7 mouse cellular contexts compared by ENCODE assay signal in the genomic region with DNA sequence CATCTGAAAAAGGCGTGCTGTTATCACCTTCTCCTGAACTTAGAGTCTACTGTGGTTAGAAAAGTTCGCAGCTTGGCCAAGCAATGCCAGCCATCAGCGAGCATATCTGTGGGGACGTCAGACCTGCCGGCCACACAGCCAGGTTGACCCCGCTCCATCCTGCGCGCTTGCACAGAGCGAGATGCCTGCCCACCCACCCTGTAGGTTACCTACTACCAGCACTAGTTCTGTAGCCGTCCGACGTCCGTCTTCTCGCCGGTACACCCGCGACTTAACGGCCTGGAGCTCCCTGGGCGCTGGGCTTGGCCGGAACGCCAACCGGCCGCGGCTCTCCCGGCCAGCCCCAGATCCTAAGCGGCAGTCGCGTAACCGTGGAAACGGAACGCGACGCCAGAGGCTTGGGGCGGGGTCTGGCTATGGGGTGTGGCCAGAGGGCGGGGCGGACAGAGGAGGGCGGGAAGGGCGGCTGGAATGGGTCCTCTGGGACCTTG. TPM values are rescaled to one million over a fixed set of nuclear protein-coding genes. Genes with fewer than 3 reads are reported as not detected.
DNase-seq lines count a peak whose midpoint lies in the region; ATAC-seq lines count a peak whose summit lies in the region.

A gene (minus strand): TSS at position 356 of the 491 bp plus-strand sequence.

- peak within 1 kb of the TSS; percentile 84 for H3K4me2 ChIP-seq in limb, embryonic 11.5 days (ENCODE audit: low read depth, severe bottlenecking)
- H3K4me2 ChIP-seq in midbrain, embryonic 12.5 days (replicated peaks), result peak within 1 kb of the TSS; percentile 90

- no peaks in the 10 kb centered on the region for H3K9me3 ChIP-seq in limb, embryonic 11.5 days (ENCODE audit: control insufficient read depth, low read length)
- no peaks in the 10 kb centered on the region for H3K9me3 ChIP-seq in midbrain, embryonic 12.5 days

- no peaks in the 10 kb centered on the region for H3K36me3 ChIP-seq in limb, embryonic 11.5 days (ENCODE audit: control insufficient read depth, insufficient read depth, low read length)
- H3K36me3 ChIP-seq in midbrain, embryonic 12.5 days, result no peaks in the 10 kb centered on the region

- peaks cover 2% of the 10 kb centered on the region; the same call in 1 of the 2 replicates for H3K4me1 ChIP-seq in limb, embryonic 11.5 days (ENCODE audit: control insufficient read depth, insufficient read depth, low read length)
- 0 out of 2 replicates have a peak, but pooled peaks cover 4% of the 10 kb centered on the region for H3K4me1 ChIP-seq in midbrain, embryonic 12.5 days

- DNase-seq in adrenal gland, adult 2 months, result peak; percentile 88
- peak; percentile 66 to 81 for DNase-seq in cerebellum, postnatal 25 days
- peak; percentile 35 for DNase-seq in gastrocnemius, postnatal 25 days
- DNase-seq in induced T-regulatory cell, adult 2 months (ENCODE audit: low read depth), result peak; percentile 43
- DNase-seq in limb, embryonic 11.5 days (ENCODE audit: low spot score), result peak; percentile 86
- DNase-seq in spleen, adult 18-20 months, result peak; percentile 15 to 32

- no peaks in the 10 kb centered on the region for H3K27me3 ChIP-seq in limb, embryonic 11.5 days (ENCODE audit: control insufficient read depth, insufficient read depth, low read length)
- H3K27me3 ChIP-seq in midbrain, embryonic 12.5 days, result peaks cover 6% of the 10 kb centered on the region

- WGBS in limb, embryonic 11.5 days, result under 1% methylated on average over 38 of the region's 38 CpGs
- under 1% methylated on average over 38 of the region's 38 CpGs for WGBS in midbrain, embryonic 12.5 days

- H3K4me3 ChIP-seq in limb, embryonic 11.5 days (ENCODE audit: low read depth, low read length), result peak within 1 kb of the TSS; percentile 52
- H3K4me3 ChIP-seq in midbrain, embryonic 12.5 days, result peak within 1 kb of the TSS; percentile 55

- ATAC-seq in limb, embryonic 11.5 days (ENCODE audit: insufficient number of reproducible peaks, low FRiP score, low TSS enrichment, low read depth), result peak; percentile 92
- peak; percentile 98 for ATAC-seq in midbrain, embryonic 12.5 days (ENCODE audit: low FRiP score, low read depth)

- peak within 1 kb of the TSS; percentile 34 for H3K9ac ChIP-seq in limb, embryonic 11.5 days (ENCODE audit: low read length)
- peak within 1 kb of the TSS; percentile 53 for H3K9ac ChIP-seq in midbrain, embryonic 12.5 days (replicated peaks)

- H3K27ac ChIP-seq in limb, embryonic 11.5 days (replicated peaks; ENCODE audit: low read depth, low read length), result no peak within 1 kb of the TSS
- H3K27ac ChIP-seq in midbrain, embryonic 12.5 days (replicated peaks), result no peak within 1 kb of the TSS

RNA-seq across cellular contexts. Expression of the gene that starts here (rescaled TPM):
- under 1 TPM; 0.26 to 0.73 TPM for total RNA-seq in adrenal gland, adult 2 months (2021)
- polyA plus RNA-seq in adrenal gland, adult 2 months (2012; rRNA removed), result not detected in 2 replicates
- total RNA-seq in gastrocnemius, postnatal 25 days (2021), result not detected
- 0.18 and 0.23 TPM in 2 replicates for polyA plus RNA-seq in limb, embryonic 11.5 days (2014; fragmentation: Nextera tagmentation; extraction: Ambion mirVana)
- 1.1 and 1.2 TPM in 2 replicates for polyA plus RNA-seq in midbrain, embryonic 12.5 days (2016; fragmentation: Nextera tagmentation; extraction: Ambion mirVana)

Comparison
In these comparisons a context has a peak if more than half of its experiments do, and no peak if none do; other contexts are left out.
1. Peak in DNase-seq in adrenal gland, adult 2 months; RNA of the gene not detected or under 1 TPM.
2. Peak in DNase-seq in gastrocnemius, postnatal 25 days; RNA of the gene not detected or under 1 TPM.
3. Peak in DNase-seq, ATAC-seq, H3K4me3 ChIP-seq, H3K9ac ChIP-seq and H3K4me2 ChIP-seq in limb, embryonic 11.5 days; RNA of the gene not detected or under 1 TPM.
4. DNase-seq: peak in every context shown above with its lines; median percentile 88 in adrenal gland, adult 2 months; 86 in limb, embryonic 11.5 days; 74 in cerebellum, postnatal 25 days; 43 in induced T-regulatory cell, adult 2 months; 35 in gastrocnemius, postnatal 25 days; 24 in spleen, adult 18-20 months.